Mouse (Mus musculus) hindbrain, embryonic 11.5 days (tissue): ENCODE data around the gene Ankrd61. TPM values are rescaled to one million over a fixed set of nuclear protein-coding genes. Genes with fewer than 3 reads are reported as not detected.

Source experiments
- ATAC-seq: fragments of 200-750 bp; cut with Nextera tagmentation; 2 replicates; pipeline ENCODE4 v1.8.0; 2017; ENCODE audit warnings: mild to moderate bottlenecking, moderate TSS enrichment, moderate library complexity; ENCODE audit not compliant: low FRiP score
- DNase-seq: peaks from one replicate; pipeline ENCODE4 v3.0.0-alpha.2; 2015; ENCODE audit warnings: low spot score
- H3K27ac ChIP-seq: fragments of 300-500 bp; sonication (generic); 2 replicates; pipeline ENCODE4 v1.5.1; 2014; ENCODE audit warnings: mild to moderate bottlenecking, low read depth, low read length
- H3K27me3 ChIP-seq: fragments of 300-500 bp; sonication (generic); 2 replicates; pipeline ENCODE4 v1.6.1; 2014; ENCODE audit warnings: mild to moderate bottlenecking, low read length, moderate library complexity, mixed read lengths; ENCODE audit not compliant: control insufficient read depth, insufficient read depth
- H3K36me3 ChIP-seq: fragments of 300-500 bp; sonication (generic); 2 replicates; pipeline ENCODE4 v1.6.1; 2014; ENCODE audit warnings: mild to moderate bottlenecking, low read length, moderate library complexity, mixed read lengths; ENCODE audit not compliant: control insufficient read depth, insufficient read depth
- H3K4me1 ChIP-seq: fragments of 300-500 bp; sonication (generic); replicated peaks from 2 replicates; pipeline ENCODE4 v1.6.1; 2014; ENCODE audit warnings: low read length, mixed read lengths; ENCODE audit not compliant: control insufficient read depth, insufficient read depth
- H3K4me2 ChIP-seq: fragments of 300-500 bp; sonication (generic); replicated peaks from 2 replicates; pipeline ENCODE4 v1.6.1; 2014; ENCODE audit warnings: mild to moderate bottlenecking, low read depth, low read length
- H3K4me3 ChIP-seq: fragments of 300-500 bp; sonication (generic); 2 replicates; pipeline ENCODE4 v1.5.1; 2014; ENCODE audit warnings: low read depth, low read length
- H3K9ac ChIP-seq: fragments of 300-500 bp; sonication (generic); 2 replicates; pipeline ENCODE4 v1.6.1; 2014; ENCODE audit warnings: low read depth, low read length
- H3K9me3 ChIP-seq: fragments of 300-500 bp; sonication (generic); 2 replicates; pipeline ENCODE4 v1.6.1; 2016; ENCODE audit warnings: low read length; ENCODE audit not compliant: control insufficient read depth
- WGBS: fragments of 180-500 bp; shearing (Covaris S2); extraction: QIAGEN DNeasy Blood & Tissue Kit; methylation state at CpG from one replicate; pipeline ENCODE4 v1.1.7; 2014; 5-methylcytosine and 5-hydroxymethylcytosine counted together
- polyA plus RNA-seq: library from polyadenylated mRNA; unstranded; fragments of >200 nt; fragmentation: Nextera tagmentation; extraction: Ambion mirVana; gene quantifications from 2 replicates; pipeline ENCODE4 v1.2.1, GENCODE M21; 2014

Ankrd61 gene
- polyA plus RNA-seq, 1 experiment from 2014 or later = 0.40 TPM

DNA sequence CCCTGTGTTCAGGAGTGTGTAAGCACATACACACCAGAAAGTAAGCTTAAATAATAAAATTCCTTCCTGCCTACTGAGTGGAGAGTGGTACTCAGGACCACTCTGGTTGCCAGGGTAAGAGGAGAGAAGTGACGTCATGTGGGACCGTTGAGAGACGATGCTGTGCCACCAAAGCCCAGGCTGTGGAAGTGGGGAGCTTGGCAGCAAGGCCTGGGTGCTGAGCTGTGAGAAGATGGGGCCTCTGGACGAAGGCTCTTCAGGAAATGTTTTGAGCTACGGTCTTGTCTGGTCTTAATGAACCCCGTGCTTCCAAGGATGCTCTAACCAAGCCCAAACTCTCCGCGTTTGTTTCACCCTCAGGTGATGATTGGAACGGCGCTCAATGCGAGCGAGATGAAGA, 33.2 kb upstream of the Ankrd61 start:
- H3K27ac ChIP-seq = no peak overlapping the region
- no peak for ATAC-seq
- no peak for DNase-seq
- peaks cover 4% of the 10 kb centered on the region; the same call in 1 of the 2 replicates for H3K36me3 ChIP-seq
- no peaks in the 10 kb centered on the region for H3K9me3 ChIP-seq
- H3K27me3 ChIP-seq = no peaks in the 10 kb centered on the region
- no peak overlapping the region for H3K4me2 ChIP-seq
- 97% methylated on average over 12 of the region's 12 CpGs for WGBS
- H3K4me3 ChIP-seq = no peak overlapping the region
- no peak overlapping the region for H3K9ac ChIP-seq
- no peaks in the 10 kb centered on the region for H3K4me1 ChIP-seq

DNA sequence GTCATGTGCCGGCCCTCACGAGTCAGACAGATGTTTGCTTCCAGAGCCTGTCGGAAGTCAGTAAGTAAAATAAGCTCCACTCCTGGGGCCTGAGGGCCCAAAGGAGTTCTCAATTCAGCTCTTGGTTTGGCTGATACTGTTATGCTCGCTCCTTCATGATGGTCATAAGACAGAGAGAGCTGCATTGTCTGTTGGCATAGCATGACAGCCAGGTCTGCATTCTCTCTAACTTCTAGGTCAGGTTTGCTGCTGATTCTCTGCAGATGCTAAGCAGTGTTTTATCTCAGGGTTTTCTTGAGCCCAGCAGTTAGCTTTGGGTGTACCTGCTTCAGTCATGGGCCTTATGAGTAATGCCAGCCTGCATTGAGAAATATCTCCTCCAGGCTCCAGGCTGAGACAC, 31.8 kb upstream of the Ankrd61 start:
- Histone ChIP-seq H3K27me3 (no peaks in the 10 kb centered on the region), H3K4me1 (no peaks in the 10 kb centered on the region), H3K9me3 (no peaks in the 10 kb centered on the region), H3K4me2 (no peak overlapping the region), H3K36me3 (peaks cover 9% of the 10 kb centered on the region; the same call in 1 of the 2 replicates), H3K4me3 (no peak overlapping the region), H3K9ac (no peak overlapping the region), H3K27ac (no peak overlapping the region)
- no peak for DNase-seq
- no peak for ATAC-seq
- WGBS = 91% methylated on average over 4 of the region's 4 CpGs

DNA sequence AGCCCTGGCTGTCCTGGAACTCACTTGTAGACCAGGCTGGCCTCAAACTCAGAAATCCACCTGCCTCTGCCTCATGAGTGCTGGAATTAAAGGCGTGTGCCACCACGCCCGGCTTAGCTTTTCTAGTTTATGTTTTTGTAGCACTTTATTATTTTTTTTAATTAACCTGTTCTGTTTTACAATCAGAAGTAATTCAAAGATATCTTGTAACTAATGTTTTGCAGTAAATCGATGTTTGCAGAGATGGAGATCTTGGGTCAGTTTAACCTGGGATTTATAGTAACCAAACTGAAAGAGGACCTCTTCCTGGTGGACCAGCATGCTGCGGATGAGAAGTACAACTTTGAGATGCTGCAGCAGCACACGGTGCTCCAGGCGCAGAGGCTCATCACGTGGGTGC, 30.4 kb upstream of the Ankrd61 start, which contains the start of gene Gm42421:
Gene Gm42421 (plus strand): TSS at position 301 of the 400 bp plus-strand sequence.
- Histone ChIP-seq H3K9me3 (no peaks in the 10 kb centered on the region), H3K4me2 (no peak within 1 kb of the TSS), H3K27ac (no peak within 1 kb of the TSS), H3K4me3 (no peak within 1 kb of the TSS), H3K27me3 (no peaks in the 10 kb centered on the region), H3K4me1 (no peaks in the 10 kb centered on the region), H3K9ac (no peak within 1 kb of the TSS), H3K36me3 (peaks cover 9% of the 10 kb centered on the region; the same call in 1 of the 2 replicates)
- WGBS = 95% methylated on average over 8 of the region's 8 CpGs
- no peak for ATAC-seq
- DNase-seq = no peak

DNA sequence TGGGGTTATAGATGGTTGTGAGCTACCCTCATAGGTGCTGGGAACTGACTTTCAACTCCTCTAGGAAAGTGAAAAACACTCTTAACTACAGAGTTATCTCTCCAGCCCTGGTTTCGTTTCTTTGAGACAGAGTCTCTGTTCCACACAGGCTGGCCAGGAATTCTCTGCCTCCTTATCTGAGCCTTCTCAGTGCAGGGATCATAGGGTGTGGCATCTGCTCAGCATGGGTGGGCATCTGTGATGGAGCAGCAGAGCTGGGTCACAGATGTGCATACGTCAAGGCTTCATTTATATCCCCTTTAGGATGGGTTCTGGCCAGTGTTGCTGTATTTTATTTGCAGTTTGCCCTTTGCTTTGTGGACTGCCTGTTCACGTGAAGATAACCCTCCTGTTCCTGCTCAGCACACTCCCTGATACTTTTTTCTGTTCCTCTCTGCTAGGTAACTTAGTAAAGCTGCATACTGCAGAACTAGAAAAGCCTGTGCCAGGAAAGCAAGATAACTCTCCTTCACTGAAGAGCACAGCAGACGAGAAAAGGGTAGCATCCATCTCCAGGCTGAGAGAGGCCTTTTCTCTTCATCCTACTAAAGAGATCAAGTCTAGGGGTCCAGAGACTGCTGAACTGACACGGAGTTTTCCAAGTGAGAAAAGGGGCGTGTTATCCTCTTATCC, 27.4 kb upstream of the Ankrd61 start:
- Histone ChIP-seq H3K4me2 (no peak overlapping the region), H3K36me3 (peaks cover 8% of the 10 kb centered on the region; the same call in 1 of the 2 replicates), H3K27me3 (no peaks in the 10 kb centered on the region), H3K9me3 (no peaks in the 10 kb centered on the region), H3K27ac (no peak overlapping the region), H3K4me3 (no peak overlapping the region), H3K4me1 (no peaks in the 10 kb centered on the region), H3K9ac (no peak overlapping the region)
- 94% methylated on average over 6 of the region's 6 CpGs for WGBS
- ATAC-seq = no peak
- no peak for DNase-seq

DNA sequence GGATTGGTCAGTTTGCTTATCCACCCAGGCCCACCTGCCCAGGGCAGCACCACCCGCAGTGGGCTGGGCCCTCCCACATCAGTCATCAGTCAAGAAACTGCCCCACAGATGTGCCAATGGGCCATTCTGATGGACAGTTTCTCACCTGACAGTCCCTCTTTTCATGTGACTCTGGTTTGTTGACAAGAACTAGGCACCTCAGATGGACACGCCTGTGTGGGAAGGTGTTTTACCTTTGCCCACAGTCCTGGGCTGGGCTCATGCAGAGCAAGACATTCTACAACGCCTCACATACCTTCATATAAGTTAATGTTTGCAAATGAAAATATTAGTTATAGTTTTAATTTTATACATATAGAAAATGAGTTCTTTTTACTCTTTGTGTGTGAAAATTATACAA, 20.6 kb upstream of the Ankrd61 start:
- Histone ChIP-seq H3K9me3 (no peaks in the 10 kb centered on the region), H3K4me3 (no peak overlapping the region), H3K27me3 (no peaks in the 10 kb centered on the region), H3K4me2 (no peak overlapping the region), H3K4me1 (no peaks in the 10 kb centered on the region), H3K36me3 (0 out of 2 replicates have a peak, but pooled peaks cover 3% of the 10 kb centered on the region), H3K27ac (no peak overlapping the region), H3K9ac (no peak overlapping the region)
- 98% methylated on average over 3 of the region's 3 CpGs for WGBS
- DNase-seq = no peak
- no peak for ATAC-seq

DNA sequence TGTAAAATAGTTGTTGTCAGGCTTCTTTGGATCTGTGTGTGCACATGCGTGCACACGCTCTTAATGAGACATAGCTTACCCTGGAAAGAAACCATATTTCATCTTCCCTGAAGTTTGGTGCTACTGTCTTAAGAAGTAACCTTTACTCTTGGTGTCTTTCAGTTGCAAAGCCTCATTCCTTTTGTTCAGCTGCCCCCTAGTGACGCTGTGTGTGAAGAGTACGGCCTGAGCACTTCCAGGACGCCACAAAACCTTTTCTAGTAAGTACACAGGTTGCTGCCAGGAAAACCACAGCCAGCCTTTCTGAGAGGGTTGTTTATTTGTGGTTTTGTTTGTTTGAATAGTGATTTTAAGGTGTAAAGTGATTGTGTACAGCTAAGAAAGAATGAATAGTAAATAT, 19.9 kb upstream of the Ankrd61 start:
- ATAC-seq (no peak), DNase-seq (peak; percentile 52)
- H3K4me2 ChIP-seq = no peak overlapping the region
- H3K4me3 ChIP-seq = no peak overlapping the region
- no peaks in the 10 kb centered on the region for H3K27me3 ChIP-seq
- no peaks in the 10 kb centered on the region for H3K9me3 ChIP-seq
- H3K27ac ChIP-seq = no peak overlapping the region
- H3K4me1 ChIP-seq = no peaks in the 10 kb centered on the region
- no peak overlapping the region for H3K9ac ChIP-seq
- 57% methylated on average over 5 of the region's 5 CpGs for WGBS
- H3K36me3 ChIP-seq = 0 out of 2 replicates have a peak, but pooled peaks cover 3% of the 10 kb centered on the region

DNA sequence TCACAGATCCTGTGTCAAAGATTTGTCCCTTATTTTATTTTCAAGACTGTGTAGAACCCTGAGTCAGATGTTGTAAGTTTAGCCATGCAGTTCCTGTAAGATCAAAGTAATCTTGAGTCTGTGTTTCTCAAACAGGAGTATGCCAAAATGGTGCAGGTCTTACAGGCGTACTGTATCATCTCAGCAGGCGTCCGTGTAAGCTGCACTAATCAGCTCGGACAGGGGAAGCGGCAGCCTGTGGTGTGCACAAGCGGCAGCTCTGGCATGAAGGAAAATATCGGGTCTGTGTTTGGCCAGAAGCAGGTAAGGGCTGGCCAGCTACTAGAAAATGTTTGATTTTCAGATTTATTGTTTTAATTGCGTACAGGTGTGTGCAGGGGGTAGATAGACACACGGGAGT, 18.7 kb upstream of the Ankrd61 start:
- H3K27me3 ChIP-seq = no peaks in the 10 kb centered on the region
- H3K9me3 ChIP-seq = no peaks in the 10 kb centered on the region
- H3K27ac ChIP-seq = no peak overlapping the region
- no peak overlapping the region for H3K4me3 ChIP-seq
- no peaks in the 10 kb centered on the region for H3K4me1 ChIP-seq
- ATAC-seq = no peak
- 95% methylated on average over 9 of the region's 9 CpGs for WGBS
- H3K4me2 ChIP-seq = no peak overlapping the region
- no peak overlapping the region for H3K9ac ChIP-seq
- DNase-seq = no peak
- 0 out of 2 replicates have a peak, but pooled peaks cover 3% of the 10 kb centered on the region for H3K36me3 ChIP-seq

DNA sequence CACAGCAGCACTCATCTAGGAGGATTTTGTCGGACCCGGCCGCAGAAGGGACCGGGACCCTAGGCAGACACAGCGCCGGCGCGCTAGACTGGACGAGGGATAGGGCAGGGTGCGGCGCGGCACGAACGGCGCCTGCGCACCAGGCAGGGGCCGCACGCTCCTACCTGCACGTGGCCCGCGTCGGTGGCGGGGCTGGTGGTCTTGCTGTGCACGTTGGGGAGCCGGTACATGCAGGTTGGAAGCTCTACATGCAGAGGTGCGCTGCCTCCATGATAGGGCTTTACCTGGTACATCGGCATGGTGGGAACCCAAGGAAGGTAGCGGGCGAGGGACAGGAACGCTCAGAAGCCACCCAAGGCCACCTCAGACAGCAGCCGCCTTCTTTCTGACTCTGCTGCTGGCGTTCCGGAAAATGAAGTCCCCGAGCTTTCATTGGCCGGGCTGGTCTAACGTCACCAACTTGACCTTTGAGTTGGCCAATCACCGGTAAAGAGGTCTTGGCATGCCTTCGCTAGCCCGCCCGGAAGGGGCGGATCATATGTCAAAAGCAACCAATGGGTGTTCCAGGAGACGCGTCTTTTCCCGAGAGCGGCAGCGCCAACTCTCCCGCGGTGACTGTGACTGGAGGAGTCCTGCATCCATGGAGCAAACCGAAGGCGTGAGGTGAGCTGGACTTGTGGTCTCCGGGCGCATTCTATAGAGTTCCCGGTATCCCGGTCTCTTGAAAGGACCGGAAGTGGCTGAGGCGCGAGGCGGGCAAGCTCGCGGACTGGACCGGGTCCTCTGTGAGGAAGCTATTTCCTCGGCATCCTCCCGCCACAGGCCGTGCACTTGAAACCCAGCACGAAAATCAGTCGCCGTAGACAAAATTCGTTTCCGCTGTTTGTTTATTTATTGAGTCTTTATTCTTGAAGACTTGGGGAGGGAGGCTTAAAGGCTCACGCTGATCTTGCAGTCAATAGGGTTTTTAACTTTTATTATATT, 12.2 kb upstream of the Ankrd61 start, which contains the start of the genes Aimp2 and Pms2:
Gene Aimp2 (minus strand): TSS at position 431 of the 984 bp plus-strand sequence.
Gene Pms2 (plus strand): TSS at position 548 of the 984 bp plus-strand sequence.
- H3K4me2 ChIP-seq = peak within 1 kb of the TSS; percentile 52
- ATAC-seq (peak; percentile 100), DNase-seq (peak; percentile 96)
- 0 out of 2 replicates have a peak, but pooled peaks cover 4% of the 10 kb centered on the region for H3K4me1 ChIP-seq
- peak within 1 kb of the TSS; percentile 77 for H3K27ac ChIP-seq
- no peaks in the 10 kb centered on the region for H3K27me3 ChIP-seq
- H3K36me3 ChIP-seq = no peaks in the 10 kb centered on the region
- H3K4me3 ChIP-seq = peak within 1 kb of the TSS; percentile 70
- peak within 1 kb of the TSS; percentile 64 for H3K9ac ChIP-seq
- under 1% methylated on average over 70 of the region's 70 CpGs for WGBS
- H3K9me3 ChIP-seq = no peaks in the 10 kb centered on the region
